Mouse (Mus musculus) c-Kit-positive CD71-positive TER-119-negative erythroid progenitor cells, embryonic 14.5 days (primary cell): Measurements from ENCODE around the gene Caskin2.
"Not testable (repeated sequence)": the region's sequence is repeated elsewhere in the genome, so short reads cannot be mapped to it uniquely, and the experiment has no call there.

ENCODE experiments used
- DNase-seq: peaks from one replicate; pipeline ENCODE4 v3.0.0-alpha.2; 2013; ENCODE audit warnings: low read depth

Gene Caskin2

DNA sequence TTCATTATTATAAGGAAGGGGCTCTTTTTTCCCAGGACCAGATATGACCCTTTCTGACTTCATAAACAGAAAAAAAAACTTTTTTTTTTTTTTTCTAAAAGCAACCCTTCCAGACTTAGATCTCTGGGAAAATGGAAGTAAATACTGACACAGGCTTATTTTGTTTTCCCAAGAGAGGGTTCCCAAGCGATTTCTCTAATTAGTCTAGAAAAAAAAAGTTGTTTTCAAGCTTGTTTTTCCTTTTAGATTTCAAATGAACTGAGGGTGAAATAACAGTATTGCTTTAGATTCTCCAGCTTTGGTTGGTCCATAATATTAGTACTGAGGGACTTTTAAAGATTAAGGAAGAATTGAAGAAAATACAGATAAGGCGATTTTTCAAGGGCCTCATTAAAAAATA is 48.7 kb downstream of the Caskin2 start:
- no peak for DNase-seq

GRCm38 (mm10) chr11:115762176-115762575 is 51.3 kb downstream of the Caskin2 start:
- not testable (repeated sequence) for DNase-seq

- no peak for DNase-seq
Measured at GRCm38 (mm10) chr11:115753485-115753884, 60.0 kb downstream of the Caskin2 start.

DNA sequence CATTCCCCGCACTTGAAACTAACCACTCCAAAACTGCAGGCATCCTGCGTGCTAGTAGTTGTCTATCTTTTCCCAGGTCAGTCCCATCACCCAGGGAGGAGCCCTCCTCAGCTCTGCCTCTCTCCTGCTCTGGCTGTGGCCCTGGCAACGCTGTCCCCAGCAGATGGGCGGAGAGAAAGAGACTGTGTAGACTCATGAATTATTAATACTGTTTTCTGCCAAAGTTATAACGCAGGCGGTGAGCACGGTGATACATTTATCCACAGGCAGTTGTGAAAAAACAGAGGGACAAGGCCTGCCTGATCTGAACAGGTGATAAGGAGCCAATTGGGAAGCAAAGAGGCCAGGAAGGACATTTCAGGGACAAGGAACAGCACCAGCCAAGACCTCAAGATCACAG is 60.8 kb downstream of the Caskin2 start:
- DNase-seq, result no peak

DNA sequence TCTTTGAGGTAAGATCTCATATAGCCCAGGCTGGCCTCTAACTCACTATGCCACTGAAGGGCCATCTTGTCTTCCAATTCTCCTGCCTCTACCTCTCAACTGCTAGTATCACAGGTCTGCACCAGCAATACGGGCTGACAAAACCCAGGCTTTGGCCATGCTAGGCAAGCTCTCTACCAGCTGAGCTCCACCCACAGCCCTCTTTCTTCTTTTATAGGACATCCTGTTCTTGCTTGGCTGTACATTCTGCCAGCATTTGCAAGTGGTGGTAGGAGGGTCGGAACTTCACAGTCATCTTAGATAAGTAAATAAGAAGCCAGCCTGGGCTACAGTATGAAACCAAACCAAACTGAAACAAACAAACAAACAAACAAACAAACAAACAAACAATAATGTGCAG is 61.7 kb downstream of the Caskin2 start:
- DNase-seq, result no peak

DNA sequence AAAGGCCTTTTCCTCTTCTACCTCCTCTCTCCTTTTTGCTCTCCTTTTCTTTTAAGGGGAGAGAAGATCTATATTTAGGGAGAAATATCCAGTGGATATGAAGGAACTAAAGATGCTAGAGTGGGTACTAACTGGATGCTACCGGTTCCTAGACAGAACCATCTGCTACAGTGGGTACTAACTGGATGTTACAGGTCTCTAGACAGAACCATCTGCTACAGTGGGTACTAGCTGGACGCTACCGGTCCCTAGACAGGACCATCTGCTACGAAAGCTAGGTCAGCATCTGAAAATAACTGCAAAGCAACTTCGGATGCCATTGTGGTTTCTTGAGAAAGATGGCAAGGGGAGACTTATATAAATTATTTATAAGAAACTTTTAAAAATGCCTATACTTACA is 63.6 kb downstream of the Caskin2 start:
- no peak for DNase-seq
